Mouse (Mus musculus) erythroblast, embryonic 14.5 days (primary cell): ENCODE results near the gene Ptgr2.

Experiments
- GATA1 ChIP-seq: IDR thresholded peaks from 2 replicates; pipeline ENCODE4 v1.6.1; 2012; ENCODE audit warnings: low read length, inconsistent platforms, mixed read lengths
- TAL1 ChIP-seq: IDR thresholded peaks from 3 replicates; pipeline ENCODE4 v1.6.1; 2012; ENCODE audit warnings: low read length, inconsistent platforms, mixed read lengths

GRCm38 (mm10) chr12:84254886-84255285, 30.1 kb upstream of the Ptgr2 start:
- TF ChIP-seq GATA1 (no peak), TAL1 (no peak)
